Mouse (Mus musculus): ENCODE results near the gene Trip10.

The Trip10 gene

DNA sequence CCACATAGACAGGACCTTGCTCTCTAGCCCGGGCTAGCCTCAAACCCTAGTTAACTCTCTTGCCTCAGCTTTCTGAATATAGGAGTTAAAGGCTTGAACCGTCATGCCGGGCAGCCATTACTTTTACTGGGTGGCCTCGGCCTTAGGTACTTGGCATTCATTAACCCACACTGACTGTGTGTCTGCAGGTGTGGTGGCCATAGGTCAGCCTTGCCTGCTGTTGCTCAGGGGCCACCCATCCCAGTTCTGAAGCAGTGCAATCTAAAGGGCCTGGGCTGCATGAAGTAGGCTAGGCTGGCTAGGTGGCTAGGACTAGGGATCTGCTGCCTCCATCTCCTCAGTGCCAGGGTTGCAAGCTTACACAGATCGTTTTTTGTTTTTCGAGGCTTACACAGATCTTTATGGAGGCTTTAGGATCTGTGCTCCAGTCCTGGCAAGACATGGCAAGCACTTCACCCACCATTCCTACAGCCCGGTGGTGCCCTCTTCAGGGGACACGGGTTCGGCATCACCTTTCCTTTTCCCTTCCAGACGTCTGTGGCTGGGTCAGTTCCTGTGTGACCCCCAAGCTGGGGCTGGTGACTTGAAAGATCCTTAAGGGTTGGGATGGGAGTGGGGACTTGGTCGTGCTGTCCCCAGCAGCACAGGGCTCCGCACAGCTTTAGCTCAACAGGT lies 14.9 kb upstream of the Trip10 start:
- no peak for DNase-seq (ENCODE audit: extremely low read depth, low read depth, low spot score)

DNA sequence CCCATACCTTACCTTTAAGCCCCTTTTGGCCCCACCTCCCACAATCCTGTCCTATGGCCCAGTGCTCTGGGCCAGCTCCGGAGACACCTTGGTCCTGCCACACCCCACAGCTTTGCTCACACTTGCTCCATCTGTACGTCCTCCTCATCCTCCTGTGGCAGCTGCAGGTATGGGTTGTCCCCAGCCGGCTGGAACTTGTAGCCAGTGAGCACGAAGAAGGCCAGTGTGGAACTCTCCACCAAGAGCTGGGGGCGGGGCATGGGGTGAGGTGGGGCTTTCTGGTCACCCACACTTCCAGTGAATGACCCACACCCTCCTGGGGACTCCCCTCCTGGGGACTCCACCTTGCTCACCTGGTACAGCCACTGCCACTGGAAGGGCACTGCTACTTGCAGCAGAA lies 13.5 kb upstream of the Trip10 start:
- no peak for DNase-seq (ENCODE audit: extremely low read depth, low read depth, low spot score)

DNA sequence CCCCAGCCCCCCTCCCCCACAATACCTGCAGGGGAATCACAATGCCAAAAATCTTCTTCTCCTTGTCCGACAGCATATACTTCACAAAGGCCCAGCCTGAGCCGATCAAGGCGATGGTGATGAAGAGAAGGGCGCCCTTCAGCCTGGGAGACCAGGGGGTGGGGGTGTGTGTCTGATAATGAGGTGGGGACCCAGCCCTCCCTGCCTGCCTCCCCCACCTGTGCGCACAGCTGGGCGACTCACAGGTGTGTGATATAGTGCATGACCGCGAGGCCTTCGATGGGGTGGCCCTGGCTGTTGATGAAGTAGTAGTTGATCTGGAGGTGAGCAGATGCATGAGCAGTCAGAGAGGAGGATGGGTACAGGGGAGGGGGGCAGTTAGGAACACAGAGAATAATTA lies 12.1 kb upstream of the Trip10 start:
- no peak for DNase-seq (ENCODE audit: extremely low read depth, low read depth, low spot score)

DNA sequence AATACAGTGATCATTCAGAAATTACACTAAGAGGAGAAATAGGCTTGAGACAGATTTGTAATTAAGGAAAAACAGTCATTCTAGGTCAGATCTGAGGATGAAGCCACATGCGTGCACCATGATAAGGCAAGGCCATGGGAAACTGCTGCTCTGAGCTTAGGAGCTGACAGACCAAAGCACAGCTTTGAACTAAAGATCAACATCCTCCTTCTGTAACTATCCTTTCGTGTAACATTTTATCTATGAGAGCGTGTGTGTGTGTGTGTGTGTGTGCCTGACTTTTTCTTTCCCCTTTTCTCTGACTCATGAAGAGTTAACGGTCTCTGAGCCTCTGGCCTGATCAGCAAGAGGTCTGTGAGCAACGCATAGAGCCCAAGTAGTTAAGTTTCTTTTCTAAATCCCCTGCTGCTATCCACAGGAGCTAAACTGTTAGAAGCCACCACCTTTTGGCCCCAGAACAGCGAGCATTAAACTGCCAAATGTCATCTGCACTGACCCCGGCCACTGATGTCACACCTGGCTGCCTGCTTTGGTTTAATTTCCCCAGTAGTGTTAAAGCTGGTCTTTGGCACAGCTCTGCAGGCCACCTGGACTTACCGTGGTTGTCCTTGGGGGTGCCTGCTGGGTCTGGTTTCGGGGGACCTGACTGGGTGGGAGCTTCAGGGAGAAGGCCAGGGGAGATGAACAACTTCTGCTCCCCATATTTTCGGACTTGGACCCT lies 5.4 kb upstream of the Trip10 start:
- no peak for DNase-seq (ENCODE audit: extremely low read depth, low read depth, low spot score)

DNA sequence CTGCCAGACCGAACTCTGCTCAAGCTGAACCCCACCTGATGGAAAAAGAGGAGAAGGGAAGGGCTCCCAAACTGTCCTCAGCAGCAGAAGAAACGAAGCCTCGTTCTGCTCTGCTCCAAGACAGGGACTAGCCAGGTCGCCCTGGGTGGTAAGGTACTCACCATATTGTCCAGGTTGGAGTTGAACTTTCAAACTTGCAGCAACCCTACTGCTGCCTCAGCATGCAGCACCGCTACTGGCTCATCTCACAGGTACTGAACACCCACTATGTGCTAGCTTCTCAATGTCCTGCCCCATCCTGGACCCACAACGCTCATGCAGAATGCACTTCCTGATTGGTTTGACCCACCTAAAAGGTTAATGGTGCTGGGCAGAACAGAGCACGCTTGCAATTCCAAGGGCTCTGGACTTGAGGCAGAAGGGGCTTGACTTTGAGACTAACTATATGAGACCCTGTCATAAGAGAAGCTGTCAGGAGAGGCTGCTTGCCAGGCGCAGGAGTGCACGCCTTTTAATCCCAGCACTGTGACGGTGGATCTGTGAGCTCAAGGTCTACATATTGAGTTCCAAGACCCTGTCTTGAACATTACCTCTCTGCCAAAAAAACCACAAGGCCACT lies 3.8 kb upstream of the Trip10 start:
- no peak for DNase-seq (ENCODE audit: extremely low read depth, low read depth, low spot score)

- no peak for DNase-seq (ENCODE audit: extremely low read depth, low read depth, low spot score)
Observed at GRCm38 (mm10) chr17:57246663-57247392, 2.4 kb upstream of the Trip10 start.

GRCm38 (mm10) chr17:57247393-57248200 lies 1.7 kb upstream of the Trip10 start:
- peak; percentile 100 for DNase-seq (ENCODE audit: extremely low read depth, low read depth, low spot score)

DNA sequence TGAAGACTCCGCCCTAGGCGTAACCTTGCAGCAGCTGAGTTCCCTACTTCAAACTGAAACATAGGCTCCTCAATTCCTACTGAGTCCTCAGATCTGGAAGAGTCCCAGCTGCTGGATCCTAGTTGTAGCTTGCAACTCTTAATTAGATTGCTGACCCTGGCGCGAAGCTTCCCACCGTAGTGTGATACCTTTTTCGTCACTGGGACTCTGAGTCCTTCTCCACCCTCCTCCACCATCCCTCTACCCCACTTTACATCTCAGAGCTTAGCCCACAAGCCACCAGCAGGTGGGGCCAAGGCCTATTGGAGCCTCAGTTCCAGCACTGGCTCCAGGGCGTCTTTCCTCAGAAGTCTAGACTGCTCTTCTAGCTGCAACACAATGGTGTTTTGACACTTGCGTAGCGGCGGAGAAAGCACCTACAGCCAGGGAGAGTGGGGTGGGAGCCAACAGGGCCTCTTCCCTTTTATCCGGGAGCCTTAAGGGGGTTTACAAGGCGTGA lies 1.0 kb upstream of the Trip10 start, which contains the start of gene Gpr108:
Gene Gpr108 (minus strand): TSS at position 246 of the 499 bp plus-strand sequence.
- DNase-seq (ENCODE audit: extremely low read depth, low read depth, low spot score): peak; percentile 69

DNA sequence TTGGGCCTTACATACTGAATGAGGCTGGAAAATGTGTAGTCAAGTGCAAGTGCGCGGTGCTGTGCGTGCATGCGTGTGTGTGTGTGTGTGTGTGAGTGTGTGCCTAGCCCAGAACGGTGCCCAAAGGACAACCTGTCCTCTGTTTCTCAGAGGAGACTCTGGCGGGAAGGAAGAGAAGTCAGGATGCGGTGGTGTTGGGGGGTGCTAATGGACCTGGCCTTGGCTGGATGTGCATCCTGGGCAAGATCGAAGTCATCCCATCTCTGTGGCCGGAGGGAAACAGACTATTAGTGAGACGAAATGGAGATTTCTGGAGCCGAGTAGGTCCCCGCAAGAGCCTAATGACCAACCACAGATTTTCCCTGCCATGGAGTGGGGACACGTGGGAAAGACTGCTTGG lies 484 bp upstream of the Trip10 start:
- DNase-seq (ENCODE audit: extremely low read depth, low read depth, low spot score): no peak

DNA sequence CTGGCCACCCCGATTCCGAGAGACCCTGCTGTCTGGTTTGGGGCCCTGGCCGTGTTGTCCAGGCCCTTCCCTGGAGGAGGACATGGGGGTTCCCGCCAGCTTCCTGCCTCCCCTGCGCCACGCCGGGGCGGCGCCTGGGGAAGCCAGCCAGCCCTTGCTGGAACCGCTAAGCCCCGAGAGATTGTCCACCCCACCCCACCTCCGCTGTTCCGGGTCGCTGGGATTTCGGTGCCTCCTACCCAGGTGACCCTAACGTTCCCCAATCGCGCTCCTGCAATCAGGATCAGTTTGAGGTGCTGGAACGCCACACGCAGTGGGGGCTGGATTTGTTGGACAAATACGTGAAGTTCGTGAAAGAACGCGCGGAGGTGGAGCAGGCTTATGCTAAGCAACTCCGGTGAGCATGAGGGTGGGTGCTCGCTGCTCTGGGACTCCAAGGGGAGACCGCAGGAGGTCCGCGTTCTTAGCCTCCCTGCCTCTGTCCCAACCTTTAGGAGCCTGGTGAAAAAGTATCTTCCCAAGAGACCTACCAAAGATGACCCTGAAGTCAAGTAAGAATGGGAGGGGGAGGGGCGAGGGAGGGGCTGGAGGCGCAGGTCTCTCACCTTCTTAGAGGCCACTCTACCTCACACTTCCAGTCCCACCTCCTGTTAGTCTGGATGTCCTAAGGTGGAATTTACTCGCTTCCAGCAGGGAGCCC lies 1.4 kb downstream of the Trip10 start:
- no peak for DNase-seq (ENCODE audit: extremely low read depth, low read depth, low spot score)

- no peak for DNase-seq (ENCODE audit: extremely low read depth, low read depth, low spot score)
Observed at GRCm38 (mm10) chr17:57251431-57251830, 2.2 kb downstream of the Trip10 start.

GRCm38 (mm10) chr17:57253306-57253705 lies 4.1 kb downstream of the Trip10 start:
- DNase-seq (ENCODE audit: extremely low read depth, low read depth, low spot score): no peak

GRCm38 (mm10) chr17:57255354-57255753 lies 6.1 kb downstream of the Trip10 start:
- no peak for DNase-seq (ENCODE audit: extremely low read depth, low read depth, low spot score)

- DNase-seq (ENCODE audit: extremely low read depth, low read depth, low spot score): no peak
Observed at GRCm38 (mm10) chr17:57256921-57257485, 7.7 kb downstream of the Trip10 start.

GRCm38 (mm10) chr17:57258191-57258590 lies 8.9 kb downstream of the Trip10 start:
- DNase-seq (ENCODE audit: extremely low read depth, low read depth, low spot score): no peak

DNA sequence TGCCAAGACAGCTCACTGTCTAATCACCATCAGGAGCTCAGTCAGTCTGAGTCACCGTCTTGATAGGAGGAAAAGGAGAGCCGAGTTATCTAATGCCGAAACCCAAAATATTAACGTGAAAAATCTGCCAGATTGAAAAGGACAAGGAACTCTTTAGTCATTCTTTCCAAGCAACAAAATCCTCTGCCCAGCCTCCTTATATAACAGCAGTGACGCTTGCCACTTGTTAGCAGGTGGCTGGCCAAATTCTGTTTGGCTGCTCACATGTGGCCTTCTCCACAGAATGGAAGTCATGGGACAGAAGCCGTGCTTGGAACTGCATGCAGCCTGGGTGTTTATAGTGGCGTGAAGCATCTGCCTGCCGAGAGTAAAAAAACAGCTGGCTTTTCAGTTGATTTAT lies 10.5 kb downstream of the Trip10 start:
- no peak for DNase-seq (ENCODE audit: extremely low read depth, low read depth, low spot score)

DNA sequence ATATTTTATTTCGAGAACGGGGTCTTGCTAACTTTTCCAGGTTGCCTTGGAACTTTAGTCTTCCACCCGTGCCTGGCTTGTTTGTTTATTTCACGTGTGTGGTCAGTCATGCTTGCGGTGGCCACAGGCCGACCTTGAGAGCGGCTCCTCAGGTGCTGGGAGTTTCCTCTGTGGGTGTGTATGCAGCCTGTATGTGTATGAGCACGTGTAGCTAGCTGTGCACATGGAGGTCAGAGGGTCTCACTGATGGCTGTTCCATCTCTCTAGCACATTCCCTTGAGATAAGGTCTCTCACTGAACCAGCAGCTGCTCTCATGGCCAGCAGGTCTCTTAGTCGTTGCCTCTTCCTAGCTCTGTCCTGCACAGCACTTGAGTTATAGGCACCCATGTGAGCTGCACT lies 11.1 kb downstream of the Trip10 start:
- no peak for DNase-seq (ENCODE audit: extremely low read depth, low read depth, low spot score)

DNA sequence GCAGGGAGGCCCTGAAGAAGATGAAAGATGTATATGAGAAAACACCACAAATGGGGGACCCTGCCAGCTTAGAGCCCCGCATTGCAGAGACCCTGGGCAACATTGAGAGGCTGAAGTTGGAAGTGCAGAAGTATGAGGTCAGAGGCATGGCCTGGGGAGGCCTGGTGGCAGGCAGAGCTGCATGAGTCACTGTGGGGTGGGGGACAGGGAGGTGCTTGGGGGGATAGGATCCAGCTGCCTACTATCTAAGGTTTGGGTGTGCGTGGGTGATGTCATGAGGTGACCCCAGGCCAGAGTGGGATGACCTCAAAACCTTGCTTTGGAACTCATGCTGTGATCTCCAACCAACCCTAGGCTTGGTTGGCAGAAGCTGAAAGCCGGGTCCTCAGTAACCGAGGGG lies 12.0 kb downstream of the Trip10 start:
- no peak for DNase-seq (ENCODE audit: extremely low read depth, low read depth, low spot score)

DNA sequence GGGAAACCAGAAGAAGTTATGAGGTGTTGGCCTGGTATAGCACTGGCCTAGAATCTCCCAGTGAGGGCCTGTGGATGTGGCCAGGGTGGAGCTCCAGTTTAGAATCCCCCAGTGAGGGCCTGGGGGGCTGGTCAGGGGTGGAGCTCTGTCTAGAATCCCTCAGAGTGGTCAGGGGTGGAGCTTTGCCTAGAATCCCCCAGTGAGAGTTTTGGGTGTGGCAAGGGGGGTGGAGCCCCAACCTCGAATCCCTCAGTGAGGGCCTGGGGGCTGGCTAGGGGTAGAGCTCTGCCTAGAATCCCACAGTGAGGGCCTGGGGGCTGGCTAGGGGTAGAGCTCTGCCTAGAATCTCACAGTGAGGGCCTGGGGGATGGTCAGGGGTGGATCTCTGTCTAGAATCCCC lies 12.5 kb downstream of the Trip10 start:
- DNase-seq (ENCODE audit: extremely low read depth, low read depth, low spot score): no peak
